Mouse (Mus musculus) splenic B cell, adult 2 months (primary cell): ENCODE measurements around the gene Hoxb6.

Experiments
- DNase-seq: peaks from one replicate; pipeline ENCODE4 v3.0.0-alpha.2; 2011; ENCODE audit warnings: low read depth, low spot score
- H3K27me3 ChIP-seq: 2 replicates; pipeline ENCODE4 v1.6.1; 2012; ENCODE audit warnings: mild to moderate bottlenecking, low read length, moderate library complexity, mixed read lengths; ENCODE audit not compliant: control insufficient read depth, poor library complexity, insufficient read depth, severe bottlenecking
- H3K36me3 ChIP-seq: 2 replicates; pipeline ENCODE4 v1.6.1; 2012; ENCODE audit warnings: mild to moderate bottlenecking, low read length, moderate library complexity, mixed read lengths; ENCODE audit not compliant: control insufficient read depth, poor library complexity, insufficient read depth, severe bottlenecking

Hoxb6 gene

GRCm38 (mm10) chr11:96346916-96347520, 54.7 kb downstream of the Hoxb6 start:
- no peak for DNase-seq
- Histone ChIP-seq H3K27me3 (no peaks in the 10 kb centered on the region), H3K36me3 (no peaks in the 10 kb centered on the region)

- no peaks in the 10 kb centered on the region for H3K27me3 ChIP-seq
- DNase-seq = no peak
- no peaks in the 10 kb centered on the region for H3K36me3 ChIP-seq
Measured at GRCm38 (mm10) chr11:96347717-96348116, 55.4 kb downstream of the Hoxb6 start.

- Histone ChIP-seq H3K27me3 (no peaks in the 10 kb centered on the region), H3K36me3 (no peaks in the 10 kb centered on the region)
- no peak for DNase-seq
Measured at GRCm38 (mm10) chr11:96348141-96348928, 56.1 kb downstream of the Hoxb6 start.

GRCm38 (mm10) chr11:96348988-96349387, 56.7 kb downstream of the Hoxb6 start:
- no peaks in the 10 kb centered on the region for H3K27me3 ChIP-seq
- DNase-seq = no peak
- H3K36me3 ChIP-seq = no peaks in the 10 kb centered on the region

GRCm38 (mm10) chr11:96349491-96350340, 57.4 kb downstream of the Hoxb6 start:
- no peaks in the 10 kb centered on the region for H3K36me3 ChIP-seq
- no peak for DNase-seq
- H3K27me3 ChIP-seq = no peaks in the 10 kb centered on the region

- Histone ChIP-seq H3K36me3 (no peaks in the 10 kb centered on the region), H3K27me3 (no peaks in the 10 kb centered on the region)
- DNase-seq = no peak
Measured at GRCm38 (mm10) chr11:96350341-96350624, 58.0 kb downstream of the Hoxb6 start, which contains the start of gene Hoxb2. Hoxb2 (plus strand) TSS chr11:96350525.

GRCm38 (mm10) chr11:96350791-96351190, 58.5 kb downstream of the Hoxb6 start:
- no peak for DNase-seq
- Histone ChIP-seq H3K27me3 (no peaks in the 10 kb centered on the region), H3K36me3 (no peaks in the 10 kb centered on the region)
